Mouse (Mus musculus): ENCODE data around the gene Gm49388. TPM values are rescaled to one million over a fixed set of nuclear protein-coding genes. Genes with fewer than 3 reads are reported as not detected.

The Gm49388 gene
- polyA plus RNA-seq, 1 experiment from 2014 or later: 0.43 TPM

DNA sequence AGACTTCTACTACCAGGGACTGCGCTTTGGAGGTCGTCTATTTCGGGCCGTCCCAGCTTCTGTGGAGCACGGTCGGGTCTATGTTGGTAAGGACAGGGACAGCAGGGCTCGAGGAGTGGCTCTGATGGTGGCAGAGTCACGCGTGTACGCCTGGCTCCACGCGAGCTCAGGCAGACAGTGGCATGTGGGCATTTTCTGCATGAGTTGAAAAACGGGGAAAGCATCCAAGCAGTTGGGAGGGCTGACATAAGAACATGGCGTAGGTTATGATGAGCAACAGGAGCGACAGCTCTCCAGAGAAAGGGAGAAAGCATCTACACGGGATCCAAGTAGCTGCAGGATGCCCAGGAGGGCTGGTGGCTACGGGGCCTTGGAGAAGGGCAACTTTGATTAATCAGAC, 16.9 kb downstream of the Gm49388 start:
- no peak for TF ChIP-seq CTCF (IDR thresholded peaks at IDR 0.05; ENCODE audit: low read depth)
- ATAC-seq (ENCODE audit: insufficient read depth) (no peak), DNase-seq (no peak)

DNA sequence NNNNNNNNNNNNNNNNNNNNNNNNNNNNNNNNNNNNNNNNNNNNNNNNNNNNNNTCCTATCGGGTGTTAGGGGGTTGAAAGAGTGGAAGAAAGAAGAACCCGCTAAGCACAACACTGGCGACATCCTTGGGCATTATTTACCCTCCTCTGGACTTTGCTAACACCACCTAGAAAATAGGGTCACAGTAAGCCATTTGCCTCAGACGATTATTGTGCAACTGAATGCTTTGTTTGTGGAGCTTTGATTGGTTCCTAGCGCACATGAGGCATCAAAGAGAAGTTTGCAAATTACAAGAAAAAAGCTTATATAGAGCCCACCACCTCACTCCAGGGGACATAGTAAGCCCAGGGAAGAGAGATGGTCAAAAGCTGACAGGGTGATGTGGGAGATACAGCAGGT, 23.4 kb downstream of the Gm49388 start:
- no peak for ATAC-seq (ENCODE audit: insufficient read depth)
- 60% methylated on average over 5 of the region's 5 CpGs for WGBS
- no peaks in the 10 kb centered on the region for H3K36me3 ChIP-seq (ENCODE audit: insufficient read depth)

More for the DNA sequence above, 16.9 kb downstream of the Gm49388 start:
- Histone ChIP-seq H3K27ac (ENCODE audit: low read depth) (no peak overlapping the region), H3K4me3 (ENCODE audit: low read depth, low read length) (no peak overlapping the region), H3K4me2 (no peak overlapping the region), H3K27me3 (ENCODE audit: insufficient read depth, low read length) (no peaks in the 10 kb centered on the region), H3K36me3 (ENCODE audit: insufficient read depth) (peaks cover 49% of the 10 kb centered on the region), H3K9me3 (ENCODE audit: low read depth, low read length) (no peaks in the 10 kb centered on the region), H3K9ac (no peak overlapping the region), H3K4me1 (ENCODE audit: insufficient read depth) (peaks cover 5% of the 10 kb centered on the region; the same call in 1 of the 2 replicates)
- 92% methylated on average over 17 of the region's 17 CpGs for WGBS

DNA sequence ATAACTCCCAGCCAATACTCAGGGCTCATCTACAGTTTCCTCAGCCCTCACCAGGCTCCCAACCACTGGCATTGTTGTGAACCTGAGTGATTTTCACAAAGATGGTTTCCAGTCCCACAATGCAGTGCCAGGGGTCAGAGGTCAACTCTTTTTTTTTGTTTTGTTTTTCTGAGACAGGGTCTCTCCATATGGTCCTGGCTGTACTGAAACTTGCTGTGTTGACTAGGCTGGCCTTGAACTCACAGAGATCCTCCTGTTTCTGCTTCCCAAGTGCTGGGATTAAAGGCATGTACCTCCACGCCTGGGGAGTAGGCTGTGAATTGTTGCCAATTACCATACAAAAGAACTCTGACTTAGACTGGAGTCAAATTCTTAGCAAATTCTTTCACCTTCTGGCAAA, 24.4 kb downstream of the Gm49388 start:
- WGBS: 89% methylated on average over 1 of the region's 1 CpGs
- H3K4me2 ChIP-seq: no peak overlapping the region
- H3K9me3 ChIP-seq (ENCODE audit: low read depth, low read length): no peaks in the 10 kb centered on the region
- DNase-seq (no peak), ATAC-seq (ENCODE audit: insufficient read depth) (no peak)
- no peak for TF ChIP-seq CTCF (IDR thresholded peaks at IDR 0.05; ENCODE audit: low read depth)
- no peaks in the 10 kb centered on the region for H3K36me3 ChIP-seq (ENCODE audit: insufficient read depth)
- H3K27me3 ChIP-seq (ENCODE audit: insufficient read depth, low read length): no peaks in the 10 kb centered on the region
- no peak overlapping the region for H3K4me3 ChIP-seq (ENCODE audit: low read depth, low read length)
- no peak overlapping the region for H3K9ac ChIP-seq
- no peaks in the 10 kb centered on the region for H3K4me1 ChIP-seq (ENCODE audit: insufficient read depth)
- no peak overlapping the region for H3K27ac ChIP-seq (ENCODE audit: low read depth)

More for the DNA sequence above, 23.4 kb downstream of the Gm49388 start:
- no peak overlapping the region for H3K9ac ChIP-seq
- no peaks in the 10 kb centered on the region for H3K4me1 ChIP-seq (ENCODE audit: insufficient read depth)
- H3K4me3 ChIP-seq (ENCODE audit: low read depth, low read length): no peak overlapping the region
- no peaks in the 10 kb centered on the region for H3K9me3 ChIP-seq (ENCODE audit: low read depth, low read length)
- H3K4me2 ChIP-seq: no peak overlapping the region
- no peak overlapping the region for H3K27ac ChIP-seq (ENCODE audit: low read depth)
- no peak for DNase-seq
- TF ChIP-seq CTCF (IDR thresholded peaks at IDR 0.05; ENCODE audit: low read depth): no peak
- no peaks in the 10 kb centered on the region for H3K27me3 ChIP-seq (ENCODE audit: insufficient read depth, low read length)

DNA sequence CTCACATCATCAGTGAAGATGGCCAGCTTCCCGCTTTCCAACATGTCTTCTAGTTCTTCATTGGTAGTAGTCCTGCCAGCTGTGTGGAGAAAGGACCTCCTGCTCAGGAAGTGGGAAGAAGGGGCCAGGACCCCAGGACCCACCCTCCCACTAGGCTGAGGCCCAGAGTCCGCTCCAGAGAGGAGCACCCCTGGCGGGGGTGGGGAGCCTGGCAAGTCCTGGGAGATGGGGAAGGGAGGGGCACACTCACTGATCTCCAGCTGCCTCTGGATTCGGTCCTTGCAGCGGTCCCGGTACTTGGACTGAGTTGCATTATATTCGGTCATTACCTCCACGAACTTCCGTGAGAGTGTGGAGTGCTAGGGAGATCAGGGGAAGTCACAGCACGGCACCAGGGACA, 25.2 kb downstream of the Gm49388 start:
- no peaks in the 10 kb centered on the region for H3K4me1 ChIP-seq (ENCODE audit: insufficient read depth)
- TF ChIP-seq CTCF (IDR thresholded peaks at IDR 0.05; ENCODE audit: low read depth): no peak
- 67% methylated on average over 10 of the region's 10 CpGs for WGBS

DNA sequence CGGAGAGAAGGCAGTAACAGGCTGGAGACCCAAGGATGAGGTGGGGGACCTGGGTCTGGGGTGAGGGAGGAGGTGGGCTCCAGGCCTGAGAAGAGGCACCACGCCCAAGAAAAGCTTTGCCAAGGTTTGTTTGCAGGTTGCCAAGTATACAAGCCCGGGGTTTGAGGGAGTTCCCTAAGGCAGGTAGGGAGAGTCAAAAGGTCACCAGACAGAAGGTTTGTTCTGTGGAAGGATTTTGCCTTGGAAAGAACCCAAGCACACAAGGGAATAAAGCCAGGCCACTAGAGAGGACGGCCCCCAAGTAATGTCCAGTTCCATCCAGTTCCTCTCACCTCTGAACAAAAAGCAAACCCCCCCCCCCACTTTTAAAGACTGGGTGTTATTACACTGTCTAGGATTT, 25.8 kb downstream of the Gm49388 start:
- Histone ChIP-seq H3K4me2 (no peak overlapping the region), H3K36me3 (ENCODE audit: insufficient read depth) (no peaks in the 10 kb centered on the region), H3K9ac (no peak overlapping the region), H3K4me1 (ENCODE audit: insufficient read depth) (no peaks in the 10 kb centered on the region), H3K27me3 (ENCODE audit: insufficient read depth, low read length) (no peaks in the 10 kb centered on the region), H3K9me3 (ENCODE audit: low read depth, low read length) (no peaks in the 10 kb centered on the region), H3K27ac (ENCODE audit: low read depth) (no peak overlapping the region), H3K4me3 (ENCODE audit: low read depth, low read length) (no peak overlapping the region)
- no peak for TF ChIP-seq CTCF (IDR thresholded peaks at IDR 0.05; ENCODE audit: low read depth)
- ATAC-seq (ENCODE audit: insufficient read depth) (no peak), DNase-seq (no peak)
- WGBS: 71% methylated on average over 4 of the region's 4 CpGs

More for the DNA sequence above, 25.2 kb downstream of the Gm49388 start:
- DNase-seq (no peak), ATAC-seq (ENCODE audit: insufficient read depth) (no peak)
- no peak overlapping the region for H3K27ac ChIP-seq (ENCODE audit: low read depth)
- no peak overlapping the region for H3K4me3 ChIP-seq (ENCODE audit: low read depth, low read length)
- no peaks in the 10 kb centered on the region for H3K27me3 ChIP-seq (ENCODE audit: insufficient read depth, low read length)
- no peaks in the 10 kb centered on the region for H3K36me3 ChIP-seq (ENCODE audit: insufficient read depth)
- H3K9me3 ChIP-seq (ENCODE audit: low read depth, low read length): no peaks in the 10 kb centered on the region
- H3K9ac ChIP-seq: no peak overlapping the region
- no peak overlapping the region for H3K4me2 ChIP-seq

DNA sequence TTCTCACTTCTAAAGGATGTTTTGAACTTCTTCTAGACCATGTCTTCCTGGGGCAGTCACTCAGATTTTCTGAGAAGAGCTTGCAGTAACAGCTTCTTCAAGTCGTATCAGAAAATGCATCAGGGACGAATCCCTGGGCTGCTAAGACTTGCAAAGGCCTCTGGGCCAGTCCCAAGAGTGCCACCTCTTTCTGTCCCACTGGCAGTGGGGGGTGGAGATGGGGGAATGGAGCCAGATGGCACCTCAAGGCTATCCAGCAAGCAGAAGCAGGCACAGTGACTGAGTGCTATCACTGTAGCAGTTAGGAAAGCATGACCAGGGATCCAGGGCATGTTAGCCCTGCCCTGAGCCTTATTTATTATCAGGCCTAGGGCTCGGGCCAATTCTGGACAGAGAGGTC, 26.9 kb downstream of the Gm49388 start:
- no peaks in the 10 kb centered on the region for H3K36me3 ChIP-seq (ENCODE audit: insufficient read depth)
- H3K9me3 ChIP-seq (ENCODE audit: low read depth, low read length): no peaks in the 10 kb centered on the region
- no peaks in the 10 kb centered on the region for H3K4me1 ChIP-seq (ENCODE audit: insufficient read depth)
- DNase-seq (no peak), ATAC-seq (ENCODE audit: insufficient read depth) (no peak)
- no peak overlapping the region for H3K9ac ChIP-seq
- H3K4me2 ChIP-seq: no peak overlapping the region
- H3K4me3 ChIP-seq (ENCODE audit: low read depth, low read length): no peak overlapping the region
- 76% methylated on average over 3 of the region's 3 CpGs for WGBS
- no peaks in the 10 kb centered on the region for H3K27me3 ChIP-seq (ENCODE audit: insufficient read depth, low read length)
- H3K27ac ChIP-seq (ENCODE audit: low read depth): no peak overlapping the region
- no peak for TF ChIP-seq CTCF (IDR thresholded peaks at IDR 0.05; ENCODE audit: low read depth)

DNA sequence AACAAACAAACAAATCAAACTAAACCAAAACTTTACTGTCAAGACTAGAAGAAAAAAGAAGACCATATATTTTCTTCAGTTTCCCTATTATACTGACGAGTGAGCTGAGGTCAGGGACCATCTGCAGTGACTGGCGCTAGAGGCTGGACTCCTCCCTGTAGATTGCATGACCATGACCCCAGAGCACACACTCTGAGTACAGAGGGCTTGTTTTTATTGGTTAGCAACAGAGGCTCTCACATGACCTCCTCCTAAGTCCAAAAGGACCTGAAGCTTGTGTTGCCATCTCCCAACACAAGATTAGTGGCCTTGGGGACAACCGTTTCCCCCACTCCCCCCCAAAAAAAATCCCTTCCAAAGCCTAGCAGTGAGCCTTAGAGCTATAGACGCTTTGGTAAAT, 28.4 kb downstream of the Gm49388 start:
- no peak overlapping the region for H3K27ac ChIP-seq (ENCODE audit: low read depth)
- H3K9ac ChIP-seq: no peak overlapping the region
- no peaks in the 10 kb centered on the region for H3K27me3 ChIP-seq (ENCODE audit: insufficient read depth, low read length)
- DNase-seq: no peak
- WGBS: 64% methylated on average over 4 of the region's 4 CpGs
- no peaks in the 10 kb centered on the region for H3K36me3 ChIP-seq (ENCODE audit: insufficient read depth)
- H3K4me2 ChIP-seq: no peak overlapping the region
- H3K9me3 ChIP-seq (ENCODE audit: low read depth, low read length): no peaks in the 10 kb centered on the region
- TF ChIP-seq CTCF (IDR thresholded peaks at IDR 0.05; ENCODE audit: low read depth): no peak
- H3K4me1 ChIP-seq (ENCODE audit: insufficient read depth): no peaks in the 10 kb centered on the region
- H3K4me3 ChIP-seq (ENCODE audit: low read depth, low read length): no peak overlapping the region
- no peak for ATAC-seq (ENCODE audit: insufficient read depth)

Measured in lung, embryonic 14.5 days (tissue).